Mouse (Mus musculus) hindbrain, embryonic 13.5 days (tissue): ENCODE measurements around the gene Efcab14. TPM values are rescaled to one million over a fixed set of nuclear protein-coding genes. Genes with fewer than 3 reads are reported as not detected.

Experiments used
- ATAC-seq: fragments of 200-750 bp; cut with Nextera tagmentation; 2 replicates; pipeline ENCODE4 v1.8.0; 2017; ENCODE audit warnings: moderate TSS enrichment; ENCODE audit not compliant: low FRiP score
- H3K27ac ChIP-seq: fragments of 300-500 bp; sonication (generic); 2 replicates; pipeline ENCODE4 v1.5.1; 2015; ENCODE audit warnings: inconsistent platforms, mild to moderate bottlenecking, moderate library complexity
- H3K27me3 ChIP-seq: fragments of 300-500 bp; sonication (generic); 2 replicates; pipeline ENCODE4 v1.6.1; 2015; ENCODE audit warnings: mild to moderate bottlenecking, inconsistent platforms
- H3K36me3 ChIP-seq: fragments of 300-500 bp; sonication (generic); 2 replicates; pipeline ENCODE4 v1.6.1; 2015; ENCODE audit warnings: mild to moderate bottlenecking, inconsistent platforms
- H3K4me1 ChIP-seq: fragments of 300-500 bp; sonication (generic); replicated peaks from 2 replicates; pipeline ENCODE4 v1.6.1; 2015; ENCODE audit warnings: inconsistent platforms
- H3K4me2 ChIP-seq: fragments of 300-500 bp; sonication (generic); 2 replicates; pipeline ENCODE4 v1.6.1; 2015; ENCODE audit warnings: inconsistent platforms, mild to moderate bottlenecking, moderate library complexity
- H3K4me3 ChIP-seq: fragments of 300-500 bp; sonication (generic); 2 replicates; pipeline ENCODE4 v1.5.1; 2015; ENCODE audit warnings: mild to moderate bottlenecking, inconsistent platforms
- H3K9ac ChIP-seq: fragments of 300-500 bp; sonication (generic); 2 replicates; pipeline ENCODE4 v1.6.1; 2015; ENCODE audit warnings: mild to moderate bottlenecking, inconsistent platforms
- H3K9me3 ChIP-seq: fragments of 300-500 bp; sonication (generic); 2 replicates; pipeline ENCODE4 v1.6.1; 2016; ENCODE audit warnings: inconsistent platforms
- WGBS: fragments of 180-500 bp; shearing (Covaris S2); methylation state at CpG from one replicate; pipeline ENCODE4 v1.1.7; 2015; 5-methylcytosine and 5-hydroxymethylcytosine counted together
- polyA plus RNA-seq: library from polyadenylated mRNA; unstranded; fragments of >200 nt; fragmentation: Nextera tagmentation; extraction: Ambion mirVana; gene quantifications from 2 replicates; pipeline ENCODE4 v1.2.1, GENCODE M21; 2015

The Efcab14 gene
- polyA plus RNA-seq, 1 experiment from 2014 or later: 21.3 TPM

DNA sequence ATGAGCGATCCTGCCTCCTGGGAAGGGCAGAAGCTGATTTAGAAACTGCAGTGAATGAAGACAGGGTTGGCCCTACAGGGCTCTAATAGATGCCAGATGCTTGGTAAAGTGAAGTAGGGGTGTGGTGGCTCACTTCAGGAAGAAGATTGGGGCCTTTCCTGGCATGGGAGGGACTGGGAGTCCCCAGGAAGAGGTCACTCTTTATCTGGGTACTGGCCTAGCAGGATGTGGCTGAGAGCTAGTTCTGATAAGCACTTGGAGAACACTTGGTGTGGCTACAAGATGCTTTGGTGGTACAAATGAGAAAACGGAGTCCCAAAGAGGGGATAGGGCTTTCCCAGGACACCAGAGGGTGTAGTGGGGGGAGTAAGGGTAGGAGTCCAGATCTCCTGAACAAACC, 86.6 kb downstream of the Efcab14 start:
- Histone ChIP-seq H3K4me3 (no peak overlapping the region), H3K9me3 (no peaks in the 10 kb centered on the region), H3K4me2 (no peak overlapping the region), H3K27ac (no peak overlapping the region), H3K9ac (no peak overlapping the region), H3K27me3 (peaks cover 10% of the 10 kb centered on the region), H3K36me3 (peaks cover 4% of the 10 kb centered on the region; the same call in 1 of the 2 replicates), H3K4me1 (peaks cover 14% of the 10 kb centered on the region)
- 80% methylated on average over 2 of the region's 2 CpGs for WGBS
- ATAC-seq: no peak

DNA sequence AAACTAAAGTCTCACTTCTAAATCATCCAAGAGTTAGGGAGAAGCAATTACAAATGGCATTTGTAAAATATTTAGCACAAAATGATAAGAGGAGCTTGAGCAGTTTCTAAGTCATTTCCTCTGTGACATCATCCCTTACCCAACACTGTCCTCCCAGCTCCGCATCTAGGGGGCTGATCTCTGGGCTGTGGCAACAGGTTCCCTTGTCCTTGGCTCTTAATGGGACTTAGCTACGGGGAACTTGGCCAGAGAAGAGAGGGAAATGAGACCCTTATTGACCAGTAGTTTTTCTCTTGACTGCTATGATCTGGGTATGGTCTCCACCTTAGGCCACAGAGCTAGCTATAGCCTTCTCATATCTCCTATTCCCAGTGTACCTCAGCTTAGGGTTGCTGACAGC, 87.7 kb downstream of the Efcab14 start:
- H3K27me3 ChIP-seq: peaks cover 20% of the 10 kb centered on the region
- H3K9me3 ChIP-seq: no peaks in the 10 kb centered on the region
- H3K4me1 ChIP-seq: peaks cover 14% of the 10 kb centered on the region
- H3K4me2 ChIP-seq: no peak overlapping the region
- H3K4me3 ChIP-seq: no peak overlapping the region
- no peak overlapping the region for H3K9ac ChIP-seq
- no peak overlapping the region for H3K27ac ChIP-seq
- no peak for ATAC-seq
- peaks cover 4% of the 10 kb centered on the region; the same call in 1 of the 2 replicates for H3K36me3 ChIP-seq
- WGBS: 88% methylated on average over 2 of the region's 2 CpGs

Other genes with a start within 250 kb of the Efcab14 start
- gene Cyp4a14, start 241.6 kb upstream of the Efcab14 start, polyA plus RNA-seq: not detected in 2 replicates
- gene Cyp4a10, start 219.5 kb upstream of the Efcab14 start, polyA plus RNA-seq: not detected in 2 replicates
- gene Cyp4a31, start 174.1 kb upstream of the Efcab14 start, polyA plus RNA-seq: not detected in 2 replicates
- gene Cyp4a32, start 136.8 kb upstream of the Efcab14 start, polyA plus RNA-seq: not detected in 2 replicates
- gene Cyp4b1, start 90.0 kb upstream of the Efcab14 start, polyA plus RNA-seq: 0.38 and 0.42 TPM in 2 replicates
- gene Tex38, start 43.3 kb downstream of the Efcab14 start, polyA plus RNA-seq: 0.29 TPM in 1 of 2 replicates, not detected in the other
- gene Atpaf1, start 47.1 kb downstream of the Efcab14 start, polyA plus RNA-seq: 37.3 and 41.8 TPM in 2 replicates
- gene Mob3c, start 90.3 kb downstream of the Efcab14 start, polyA plus RNA-seq: 4.8 and 6.4 TPM in 2 replicates
- 21.3 and 23.7 TPM in 2 replicates for gene Mknk1, start 101.5 kb downstream of the Efcab14 start, polyA plus RNA-seq
- not detected in 2 replicates for gene Kncn, start 146.7 kb downstream of the Efcab14 start, polyA plus RNA-seq
- 0.12 and 0.30 TPM in 2 replicates for gene 6430628N08Rik, start 152.9 kb downstream of the Efcab14 start, polyA plus RNA-seq
- 12.7 and 14.3 TPM in 2 replicates for gene Dmbx1, start 202.2 kb downstream of the Efcab14 start, polyA plus RNA-seq